Mouse (Mus musculus): ENCODE data around the gene Akap6. TPM values are rescaled to one million over a fixed set of nuclear protein-coding genes. Genes with fewer than 3 reads are reported as not detected.
"Not testable (repeated sequence)": the region's sequence is repeated elsewhere in the genome, so short reads cannot be mapped to it uniquely, and the experiment has no call there.

Gene Akap6
- polyA plus RNA-seq, 2 experiments: under 0.01 to 0.01 TPM

DNA sequence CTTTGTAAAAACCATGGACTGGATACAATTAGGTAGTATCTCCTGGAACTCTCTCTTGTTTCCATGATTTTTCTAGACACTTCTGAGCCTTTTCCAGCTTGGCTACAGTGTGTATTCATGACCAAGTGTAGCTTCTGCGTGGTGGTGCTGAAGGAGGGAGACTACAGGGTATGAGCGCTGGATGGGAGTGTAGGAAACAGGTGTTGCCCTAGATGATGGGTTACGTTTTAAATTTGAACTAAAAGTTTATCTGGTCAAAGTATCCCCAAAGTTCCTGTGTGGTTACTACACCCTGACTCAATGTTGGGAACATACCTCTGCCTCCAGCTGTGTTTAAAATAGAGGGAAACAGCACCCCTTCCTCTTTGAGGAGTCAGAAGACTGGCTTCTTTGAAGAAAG lies 12.2 kb downstream of the Akap6 start:
- DNase-seq (ENCODE audit: low read depth in 3 of 3, low spot score in 3 of 3) (no peak), ATAC-seq (ENCODE audit: insufficient read depth) (no peak)
- H3K4me3 ChIP-seq (ENCODE audit: insufficient read depth in 1 of 2, low read depth in 2 of 2, low read length in 2 of 2): no peak overlapping the region
- no peaks in the 10 kb centered on the region for H3K27me3 ChIP-seq (ENCODE audit: control insufficient read depth, insufficient read depth, low read length)
- no peaks in the 10 kb centered on the region for H3K36me3 ChIP-seq (replicated peaks; ENCODE audit: control insufficient read depth, insufficient read depth, low read depth)
- H3K9me3 ChIP-seq (ENCODE audit: control insufficient read depth, low read length): no peaks in the 10 kb centered on the region
- H3K27ac ChIP-seq: no peak overlapping the region
- H3K4me2 ChIP-seq (ENCODE audit: low read depth): no peak overlapping the region
- no peaks in the 10 kb centered on the region for H3K4me1 ChIP-seq (replicated peaks; ENCODE audit: control insufficient read depth in 2 of 2, insufficient read depth in 2 of 2, low read length in 1 of 2)
- 22% methylated on average over 3 of the region's 3 CpGs for WGBS (ENCODE audit: insufficient replicate concordance)
- TF ChIP-seq EP300 (IDR thresholded peaks at IDR 0.05; ENCODE audit: low read depth) (no peak), CTCF (IDR thresholded peaks at IDR 0.05; ENCODE audit: low read depth) (no peak)
- H3K9ac ChIP-seq (replicated peaks): no peak overlapping the region

- Histone ChIP-seq H3K27ac (no peak overlapping the region), H3K27me3 (ENCODE audit: control insufficient read depth, insufficient read depth, low read length) (no peaks in the 10 kb centered on the region), H3K36me3 (replicated peaks; ENCODE audit: control insufficient read depth, insufficient read depth, low read depth) (no peaks in the 10 kb centered on the region), H3K9ac (replicated peaks) (no peak overlapping the region), H3K4me2 (ENCODE audit: low read depth) (no peak overlapping the region), H3K4me3 (ENCODE audit: insufficient read depth in 1 of 2, low read depth in 2 of 2, low read length in 2 of 2) (no peak overlapping the region), H3K9me3 (ENCODE audit: control insufficient read depth, low read length) (no peaks in the 10 kb centered on the region), H3K4me1 (replicated peaks; ENCODE audit: control insufficient read depth in 2 of 2, insufficient read depth in 2 of 2, low read length in 1 of 2) (no peaks in the 10 kb centered on the region)
- ATAC-seq (ENCODE audit: insufficient read depth) (no peak), DNase-seq (ENCODE audit: low read depth in 3 of 3, low spot score in 3 of 3) (no peak)
- 46% methylated on average over 7 of the region's 7 CpGs for WGBS (ENCODE audit: insufficient replicate concordance)
- TF ChIP-seq CTCF (IDR thresholded peaks at IDR 0.05; ENCODE audit: low read depth) (no peak), EP300 (IDR thresholded peaks at IDR 0.05; ENCODE audit: low read depth) (no peak)
Measured at GRCm38 (mm10) chr12:52711857-52712640, 12.9 kb downstream of the Akap6 start.

DNA sequence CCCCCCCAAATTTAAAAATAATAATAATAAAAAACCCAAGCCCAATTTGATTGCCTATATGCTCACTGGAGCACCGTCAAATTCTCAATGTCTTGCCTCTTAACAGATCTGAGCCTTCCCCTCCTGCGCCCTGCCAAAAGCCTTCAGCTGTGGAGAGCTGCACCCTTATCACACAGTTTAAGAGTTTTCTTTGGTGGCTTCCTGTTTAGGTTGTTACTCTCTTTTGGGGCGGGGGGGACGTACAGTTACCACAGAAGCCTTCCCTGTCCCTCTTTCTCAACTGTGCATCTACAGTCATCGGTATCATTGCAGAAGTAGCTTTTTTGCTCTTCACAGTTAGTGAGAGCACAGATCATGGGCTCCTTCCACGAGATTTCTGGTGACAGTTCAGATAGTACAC lies 19.2 kb downstream of the Akap6 start:
- H3K4me1 ChIP-seq (replicated peaks; ENCODE audit: control insufficient read depth in 2 of 2, insufficient read depth in 2 of 2, low read length in 1 of 2): no peaks in the 10 kb centered on the region
- no peaks in the 10 kb centered on the region for H3K9me3 ChIP-seq (ENCODE audit: control insufficient read depth, low read length)
- H3K9ac ChIP-seq (replicated peaks): no peak overlapping the region
- H3K27me3 ChIP-seq (ENCODE audit: control insufficient read depth, insufficient read depth, low read length): no peaks in the 10 kb centered on the region
- H3K4me2 ChIP-seq (ENCODE audit: low read depth): no peak overlapping the region
- H3K4me3 ChIP-seq (ENCODE audit: insufficient read depth in 1 of 2, low read depth in 2 of 2, low read length in 2 of 2): no peak overlapping the region
- no peaks in the 10 kb centered on the region for H3K36me3 ChIP-seq (replicated peaks; ENCODE audit: control insufficient read depth, insufficient read depth, low read depth)
- DNase-seq (ENCODE audit: low read depth in 3 of 3, low spot score in 3 of 3) (no peak), ATAC-seq (ENCODE audit: insufficient read depth) (no peak)
- TF ChIP-seq EP300 (IDR thresholded peaks at IDR 0.05; ENCODE audit: low read depth) (no peak), CTCF (IDR thresholded peaks at IDR 0.05; ENCODE audit: low read depth) (no peak)
- no peak overlapping the region for H3K27ac ChIP-seq
- 11% methylated on average over 6 of the region's 6 CpGs for WGBS (ENCODE audit: insufficient replicate concordance)

GRCm38 (mm10) chr12:52719232-52719631 lies 20.0 kb downstream of the Akap6 start:
- Histone ChIP-seq H3K36me3 (replicated peaks; ENCODE audit: control insufficient read depth, insufficient read depth, low read depth) (no peaks in the 10 kb centered on the region), H3K4me3 (ENCODE audit: insufficient read depth in 1 of 2, low read depth in 2 of 2, low read length in 2 of 2) (no peak overlapping the region), H3K4me1 (replicated peaks; ENCODE audit: control insufficient read depth in 2 of 2, insufficient read depth in 2 of 2, low read length in 1 of 2) (no peaks in the 10 kb centered on the region), H3K9ac (replicated peaks) (no peak overlapping the region), H3K27ac (no peak overlapping the region), H3K27me3 (ENCODE audit: control insufficient read depth, insufficient read depth, low read length) (no peaks in the 10 kb centered on the region), H3K4me2 (ENCODE audit: low read depth) (no peak overlapping the region), H3K9me3 (ENCODE audit: control insufficient read depth, low read length) (no peaks in the 10 kb centered on the region)
- WGBS (ENCODE audit: insufficient replicate concordance): 70% methylated on average over 9 of the region's 9 CpGs
- TF ChIP-seq CTCF (IDR thresholded peaks at IDR 0.05; ENCODE audit: low read depth): no peak
- no peak for TF ChIP-seq EP300 (IDR thresholded peaks at IDR 0.05; ENCODE audit: low read depth)
- DNase-seq (ENCODE audit: low read depth in 3 of 3, low spot score in 3 of 3): no peak
- ATAC-seq (ENCODE audit: insufficient read depth): no peak

DNA sequence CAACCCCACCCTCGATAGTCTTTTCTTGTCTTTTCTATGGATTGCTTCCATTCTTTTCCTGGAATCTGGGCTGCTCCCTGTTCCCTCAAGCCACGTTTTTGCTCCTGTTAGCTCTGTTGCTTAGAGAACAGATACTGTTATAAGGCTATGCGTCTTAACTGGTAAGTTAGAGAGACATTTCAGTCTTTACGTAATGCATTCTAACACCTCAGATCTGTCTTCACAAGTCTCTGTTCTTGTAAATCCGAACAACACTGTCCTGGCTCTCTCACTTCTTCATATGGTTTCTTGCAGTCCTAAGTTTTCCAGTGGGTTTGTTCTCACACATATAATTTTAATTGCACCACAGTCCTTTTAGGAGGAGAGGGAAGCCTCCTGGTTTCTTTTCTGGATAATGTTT lies 20.5 kb downstream of the Akap6 start:
- 64% methylated on average over 5 of the region's 5 CpGs for WGBS (ENCODE audit: insufficient replicate concordance)
- H3K27me3 ChIP-seq (ENCODE audit: control insufficient read depth, insufficient read depth, low read length): no peaks in the 10 kb centered on the region
- H3K4me3 ChIP-seq (ENCODE audit: insufficient read depth in 1 of 2, low read depth in 2 of 2, low read length in 2 of 2): no peak overlapping the region
- no peak overlapping the region for H3K4me2 ChIP-seq (ENCODE audit: low read depth)
- H3K9ac ChIP-seq (replicated peaks): no peak overlapping the region
- H3K4me1 ChIP-seq (replicated peaks; ENCODE audit: control insufficient read depth in 2 of 2, insufficient read depth in 2 of 2, low read length in 1 of 2): no peaks in the 10 kb centered on the region
- no peaks in the 10 kb centered on the region for H3K36me3 ChIP-seq (replicated peaks; ENCODE audit: control insufficient read depth, insufficient read depth, low read depth)
- no peak for DNase-seq (ENCODE audit: low read depth in 3 of 3, low spot score in 3 of 3)
- no peak overlapping the region for H3K27ac ChIP-seq
- no peak for TF ChIP-seq CTCF (IDR thresholded peaks at IDR 0.05; ENCODE audit: low read depth)
- no peak for TF ChIP-seq EP300 (IDR thresholded peaks at IDR 0.05; ENCODE audit: low read depth)
- ATAC-seq (ENCODE audit: insufficient read depth): no peak
- H3K9me3 ChIP-seq (ENCODE audit: control insufficient read depth, low read length): no peaks in the 10 kb centered on the region

DNA sequence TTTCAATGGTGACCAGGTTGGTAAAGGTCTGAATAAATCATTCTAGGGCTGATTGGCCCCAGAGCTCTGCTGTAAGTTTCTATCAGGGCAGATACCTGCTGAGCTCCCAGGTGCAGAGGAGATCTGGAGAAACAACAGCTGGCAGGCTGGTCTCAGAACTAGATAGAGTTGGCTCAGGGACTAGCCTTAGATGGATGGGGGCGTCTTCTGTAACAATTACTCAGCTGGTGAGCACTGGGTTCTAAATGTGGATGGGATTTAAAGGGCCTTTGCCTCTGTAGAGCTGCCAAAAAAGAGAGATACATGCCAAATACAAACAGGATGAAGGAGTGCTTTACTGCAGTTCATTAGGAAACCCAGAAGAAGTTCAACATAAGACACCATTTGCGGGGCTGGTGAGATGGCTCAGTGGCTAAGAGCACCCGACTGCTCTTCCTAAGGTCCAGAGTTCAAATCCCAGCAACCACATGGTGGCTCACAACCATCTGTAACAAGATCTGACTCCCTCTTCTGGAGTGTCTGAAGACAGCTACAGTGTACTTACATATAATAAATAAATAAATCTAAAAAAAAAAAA lies 24.9 kb downstream of the Akap6 start:
- not testable (repeated sequence) for ATAC-seq (ENCODE audit: insufficient read depth); H3K36me3 ChIP-seq (replicated peaks; ENCODE audit: control insufficient read depth, insufficient read depth, low read depth)

More for the DNA sequence above, 24.9 kb downstream of the Akap6 start:
- H3K9me3 ChIP-seq (ENCODE audit: control insufficient read depth, low read length); DNase-seq (ENCODE audit: low read depth in 3 of 3, low spot score in 3 of 3); H3K4me1 ChIP-seq (replicated peaks; ENCODE audit: control insufficient read depth in 2 of 2, insufficient read depth in 2 of 2, low read length in 1 of 2); H3K4me2 ChIP-seq (ENCODE audit: low read depth); H3K27ac ChIP-seq; H3K27me3 ChIP-seq (ENCODE audit: control insufficient read depth, insufficient read depth, low read length); H3K4me3 ChIP-seq (ENCODE audit: insufficient read depth in 1 of 2, low read depth in 2 of 2, low read length in 2 of 2); H3K9ac ChIP-seq (replicated peaks): not testable (repeated sequence)
- WGBS (ENCODE audit: insufficient replicate concordance): 61% methylated on average over 3 of the region's 3 CpGs
